Mouse (Mus musculus): ENCODE data around the gene Gm21731. TPM values are rescaled to one million over a fixed set of nuclear protein-coding genes. Genes with fewer than 3 reads are reported as not detected.
"Not testable (repeated sequence)": the region's sequence is repeated elsewhere in the genome, so short reads cannot be mapped to it uniquely, and the experiment has no call there.

Gene Gm21731
- polyA plus RNA-seq (2016; fragmentation: Nextera tagmentation; extraction: Ambion mirVana), result not detected in 2 replicates

DNA sequence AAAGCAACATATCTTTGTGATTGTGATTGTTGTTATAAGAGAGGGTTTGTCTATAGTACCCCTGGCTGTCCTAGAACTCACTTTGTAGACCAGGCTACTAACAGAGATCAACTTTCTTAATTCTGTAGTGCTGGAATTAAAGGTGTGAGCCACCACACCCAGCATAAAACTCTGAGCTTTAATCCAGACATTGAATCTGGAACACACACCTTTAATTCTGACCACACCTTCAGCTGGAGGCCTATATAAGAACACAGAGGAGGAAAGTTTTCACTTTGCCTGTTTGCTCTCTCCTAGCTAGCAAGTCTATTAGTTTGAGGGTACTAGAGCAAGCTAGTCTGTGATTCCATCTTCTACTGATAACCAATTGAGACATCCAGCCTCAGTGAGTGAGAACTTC lies at the start of gene Gm21731:
Gene Gm21731 (plus strand): TSS at position 301 of the 400 bp plus-strand sequence.
- not testable (repeated sequence) for H3K4me1 ChIP-seq; H3K4me3 ChIP-seq (replicated peaks); H3K36me3 ChIP-seq (replicated peaks); H3K9me3 ChIP-seq; H3K4me2 ChIP-seq; H3K27ac ChIP-seq; ATAC-seq (ENCODE audit: low FRiP score); H3K9ac ChIP-seq; H3K27me3 ChIP-seq

GRCm38 (mm10) chr13:120196189-120196821 lies 42.6 kb upstream of the Gm21731 start:
- not testable (repeated sequence) for H3K27ac ChIP-seq; H3K36me3 ChIP-seq (replicated peaks); H3K4me2 ChIP-seq; H3K9me3 ChIP-seq; H3K4me1 ChIP-seq; ATAC-seq (ENCODE audit: low FRiP score); H3K9ac ChIP-seq; H3K27me3 ChIP-seq; H3K4me3 ChIP-seq (replicated peaks)
- 92% methylated on average over 7 of the region's 8 CpGs for WGBS

GRCm38 (mm10) chr13:120215847-120216246 lies 23.1 kb upstream of the Gm21731 start, which contains the start of gene Gm21762:
Gm21762 (minus strand) TSS chr13:120215947.
- not testable (repeated sequence) for H3K36me3 ChIP-seq (replicated peaks); H3K27me3 ChIP-seq; H3K4me2 ChIP-seq; H3K4me3 ChIP-seq (replicated peaks); H3K27ac ChIP-seq; H3K4me1 ChIP-seq; H3K9ac ChIP-seq; H3K9me3 ChIP-seq; ATAC-seq (ENCODE audit: low FRiP score)
- WGBS, result no CpG with 5 or more reads among the region's 2 CpGs

DNA sequence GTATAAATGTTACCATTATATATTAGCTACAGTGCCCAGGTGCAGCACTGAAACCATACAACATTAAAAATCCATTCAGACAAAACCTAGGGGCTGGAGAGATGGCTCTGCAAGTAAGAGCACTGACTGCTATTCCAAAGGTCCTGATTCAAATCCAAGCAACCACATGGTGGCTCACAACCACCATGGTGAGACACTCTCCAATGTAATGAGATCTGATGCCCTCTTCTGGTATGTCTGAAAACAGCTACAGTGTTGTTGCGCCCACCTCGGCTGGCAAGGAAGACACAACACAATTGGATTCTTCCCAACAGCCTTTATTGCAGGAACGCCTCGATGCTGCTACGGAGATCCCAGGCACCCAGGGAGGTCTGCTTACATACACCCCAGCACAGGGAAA lies 18.0 kb upstream of the Gm21731 start:
- not testable (repeated sequence) for H3K27me3 ChIP-seq; H3K27ac ChIP-seq; H3K4me3 ChIP-seq (replicated peaks); H3K9me3 ChIP-seq; H3K36me3 ChIP-seq (replicated peaks); H3K4me2 ChIP-seq; H3K9ac ChIP-seq; H3K4me1 ChIP-seq; ATAC-seq (ENCODE audit: low FRiP score)
- 84% methylated on average over 5 of the region's 5 CpGs for WGBS

DNA sequence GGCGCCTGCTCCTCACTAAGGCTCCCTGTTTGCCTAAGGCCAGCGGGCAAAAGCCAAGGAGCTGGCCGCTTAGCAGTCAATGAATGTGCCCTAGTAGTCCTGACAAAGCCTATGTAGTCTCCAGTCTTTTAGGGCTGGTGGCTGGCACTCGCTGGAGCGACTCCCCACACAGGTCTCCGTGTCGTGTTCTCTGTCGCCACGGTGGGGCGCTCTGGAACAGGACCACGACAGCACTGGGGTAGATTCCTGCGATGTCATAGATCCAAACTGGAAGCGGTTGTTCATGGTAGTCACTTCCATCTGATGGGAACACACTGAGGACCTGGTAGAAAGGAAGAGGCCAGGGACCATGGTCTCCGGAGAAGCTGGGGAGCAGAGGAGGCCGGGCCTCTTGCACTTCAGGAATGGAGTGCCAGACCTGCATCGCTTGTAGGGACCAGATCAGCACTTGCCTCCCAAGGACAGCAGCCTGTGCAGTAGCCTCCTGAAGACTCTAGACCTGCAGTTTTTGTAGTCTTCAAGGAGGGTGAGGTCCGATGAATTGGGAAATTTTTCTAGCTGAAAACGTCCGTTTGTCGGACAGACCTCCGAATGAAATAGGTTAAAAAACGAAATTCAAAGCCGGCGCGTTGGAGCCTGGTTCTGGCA lies 15.8 kb upstream of the Gm21731 start:
- WGBS, result 92% methylated on average over 16 of the region's 25 CpGs
- H3K4me1 ChIP-seq; H3K27me3 ChIP-seq; H3K36me3 ChIP-seq (replicated peaks); H3K9me3 ChIP-seq; H3K9ac ChIP-seq; H3K4me2 ChIP-seq; H3K4me3 ChIP-seq (replicated peaks); ATAC-seq (ENCODE audit: low FRiP score); H3K27ac ChIP-seq: not testable (repeated sequence)

DNA sequence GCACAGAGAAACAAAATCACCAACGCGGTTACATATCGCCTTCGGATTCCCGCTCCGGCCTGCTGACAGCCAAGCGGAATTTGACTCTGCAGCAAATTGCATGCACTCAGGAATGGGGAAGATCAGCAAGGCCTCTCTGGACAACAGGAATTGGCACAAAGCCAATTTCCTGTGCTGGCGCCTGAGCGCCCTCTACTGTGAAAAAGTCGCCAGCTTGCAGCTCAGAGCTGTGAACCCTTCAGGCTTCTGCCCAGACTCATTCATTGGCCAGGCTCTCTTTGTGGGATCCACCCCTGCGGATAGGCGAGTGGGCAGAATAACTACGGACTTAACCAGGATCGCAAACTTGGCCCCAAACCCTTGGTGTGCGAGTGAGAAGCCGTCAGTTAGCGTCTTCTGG lies 7.1 kb upstream of the Gm21731 start:
- not testable (repeated sequence) for H3K27me3 ChIP-seq; H3K4me3 ChIP-seq (replicated peaks); H3K4me2 ChIP-seq; H3K36me3 ChIP-seq (replicated peaks); ATAC-seq (ENCODE audit: low FRiP score); H3K4me1 ChIP-seq; H3K27ac ChIP-seq; H3K9ac ChIP-seq; H3K9me3 ChIP-seq
- WGBS, result 95% methylated on average over 17 of the region's 17 CpGs

DNA sequence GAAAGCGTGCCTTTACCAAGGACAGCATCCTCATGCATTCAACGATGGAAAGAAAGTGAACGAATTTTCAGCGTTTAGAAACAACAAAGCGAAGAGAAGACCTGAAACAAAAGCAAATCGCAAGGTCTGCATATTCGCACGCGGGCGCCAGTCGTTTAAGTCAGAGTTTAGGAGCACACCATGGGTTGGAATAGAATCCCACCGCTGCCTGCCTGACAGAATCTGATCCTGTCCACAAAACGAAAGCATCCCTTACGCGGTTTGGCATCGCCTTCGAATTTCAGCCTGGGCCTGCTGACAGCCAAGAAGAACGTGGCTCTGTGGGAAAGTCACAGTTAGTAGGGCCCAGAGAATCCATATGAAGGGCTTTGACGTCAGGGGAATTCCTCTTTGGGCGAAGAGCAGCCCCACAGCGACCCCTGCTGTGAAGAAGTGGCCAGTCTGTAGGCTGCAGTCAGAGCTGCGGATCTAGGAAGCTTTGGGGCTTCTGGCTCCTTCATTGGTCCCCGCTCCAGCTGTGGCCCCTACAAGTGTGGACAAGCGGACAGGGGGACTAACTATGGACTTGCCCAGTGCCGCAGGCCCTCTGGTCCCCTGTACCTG lies 6.4 kb upstream of the Gm21731 start:
- not testable (repeated sequence) for H3K4me2 ChIP-seq; H3K4me1 ChIP-seq; H3K27ac ChIP-seq; H3K27me3 ChIP-seq; H3K4me3 ChIP-seq (replicated peaks); ATAC-seq (ENCODE audit: low FRiP score); H3K36me3 ChIP-seq (replicated peaks); H3K9ac ChIP-seq; H3K9me3 ChIP-seq
- WGBS, result 75% methylated on average over 13 of the region's 25 CpGs

DNA sequence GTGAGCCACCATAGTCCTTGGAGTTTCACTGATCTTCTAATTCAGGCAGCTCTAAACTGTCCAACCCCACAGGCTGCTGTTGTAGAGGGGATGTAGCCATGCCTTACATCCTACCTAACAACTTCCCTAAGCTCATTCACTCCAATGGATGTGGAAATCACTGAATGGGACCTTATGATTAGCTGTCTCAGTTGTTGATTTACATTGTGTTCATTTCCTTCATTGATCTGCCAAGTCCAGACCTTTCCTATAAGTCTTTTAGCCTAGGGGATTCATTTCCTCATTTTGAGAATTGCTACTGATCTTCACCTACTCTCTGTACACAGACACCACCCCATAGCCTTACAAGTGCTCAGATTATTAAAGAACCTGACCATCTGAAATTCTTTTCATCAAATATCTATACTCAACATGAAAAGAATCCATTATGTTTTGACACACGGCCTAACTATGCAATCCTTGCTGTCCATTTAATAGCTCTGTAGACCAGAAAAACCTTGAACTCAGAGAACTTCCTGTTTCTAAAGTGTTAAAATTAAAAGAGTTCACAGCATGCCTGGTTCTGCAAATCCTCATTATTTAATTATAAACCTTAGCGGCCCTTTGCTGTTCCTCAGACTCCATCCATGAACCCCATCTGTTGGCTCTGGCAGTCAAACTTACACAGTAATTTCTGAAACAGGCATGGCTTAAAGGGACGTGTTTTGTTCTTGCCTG lies 12.5 kb downstream of the Gm21731 start:
- H3K9ac ChIP-seq; H3K9me3 ChIP-seq; ATAC-seq (ENCODE audit: low FRiP score); H3K4me3 ChIP-seq (replicated peaks); H3K36me3 ChIP-seq (replicated peaks); H3K27me3 ChIP-seq; H3K27ac ChIP-seq; H3K4me2 ChIP-seq; H3K4me1 ChIP-seq: not testable (repeated sequence)
- 98% methylated on average over 2 of the region's 3 CpGs for WGBS

GRCm38 (mm10) chr13:120258817-120259658 lies 20.1 kb downstream of the Gm21731 start:
- not testable (repeated sequence) for H3K27ac ChIP-seq; H3K9me3 ChIP-seq; H3K9ac ChIP-seq; H3K36me3 ChIP-seq (replicated peaks); H3K27me3 ChIP-seq; H3K4me3 ChIP-seq (replicated peaks); H3K4me2 ChIP-seq; H3K4me1 ChIP-seq; ATAC-seq (ENCODE audit: low FRiP score)
- WGBS, result 92% methylated on average over 3 of the region's 3 CpGs

DNA sequence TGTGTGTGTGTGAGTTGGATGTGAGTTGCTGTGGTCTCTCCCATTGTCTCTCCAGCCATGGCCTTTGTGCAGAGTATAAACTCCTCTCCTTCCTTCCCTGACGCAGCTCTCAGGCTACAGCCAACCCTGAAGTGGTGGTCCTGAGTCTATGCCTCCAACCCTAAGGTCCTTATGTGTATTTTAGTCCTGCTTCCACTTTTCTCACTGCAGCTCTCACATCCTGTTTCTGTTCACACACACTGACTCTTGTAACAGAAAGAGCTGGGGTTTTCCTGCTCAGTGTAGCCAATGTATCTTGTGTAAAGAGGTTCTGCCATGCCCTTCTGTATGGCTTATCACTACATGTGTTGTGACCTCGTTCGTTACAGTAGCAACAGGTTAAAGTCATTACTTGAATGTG lies 20.8 kb downstream of the Gm21731 start:
- H3K4me2 ChIP-seq, H3K9ac ChIP-seq: not testable (repeated sequence)

GRCm38 (mm10) chr13:120262870-120263269 lies 24.0 kb downstream of the Gm21731 start, which contains the start of gene AF067061:
AF067061 (plus strand) TSS chr13:120263114.
- not testable (repeated sequence) for H3K4me1 ChIP-seq; H3K27me3 ChIP-seq; H3K27ac ChIP-seq; H3K9ac ChIP-seq; H3K36me3 ChIP-seq (replicated peaks); H3K4me3 ChIP-seq (replicated peaks); H3K4me2 ChIP-seq; H3K9me3 ChIP-seq; ATAC-seq (ENCODE audit: low FRiP score)
- 87% methylated on average over 2 of the region's 2 CpGs for WGBS

More for the DNA sequence above, 20.8 kb downstream of the Gm21731 start:
- not testable (repeated sequence) for H3K4me3 ChIP-seq (replicated peaks); H3K4me1 ChIP-seq; H3K9me3 ChIP-seq; H3K36me3 ChIP-seq (replicated peaks); H3K27ac ChIP-seq; H3K27me3 ChIP-seq; ATAC-seq (ENCODE audit: low FRiP score)
- WGBS, result 68% methylated on average over 3 of the region's 3 CpGs

DNA sequence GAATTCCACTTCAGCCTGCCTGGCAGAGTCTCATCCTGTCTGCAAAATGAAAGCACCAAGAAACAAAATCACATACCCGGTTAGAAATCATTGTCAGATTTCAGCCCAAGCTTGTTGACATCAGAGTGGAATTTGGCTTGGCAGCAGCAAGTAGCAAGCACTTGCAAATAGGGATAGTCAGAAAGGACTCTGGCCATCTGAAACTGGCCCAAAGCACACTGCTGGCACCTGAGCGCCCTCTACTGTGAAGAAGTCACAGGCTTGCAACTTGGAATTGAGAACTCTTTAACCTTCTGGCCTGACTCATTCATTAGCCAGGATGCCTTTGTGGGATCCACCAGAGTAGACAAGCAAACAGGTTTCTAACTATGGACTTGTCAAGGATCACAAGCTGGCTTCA lies 38.9 kb downstream of the Gm21731 start:
- H3K36me3 ChIP-seq (replicated peaks); H3K4me2 ChIP-seq; H3K9me3 ChIP-seq; H3K27me3 ChIP-seq; H3K27ac ChIP-seq; H3K9ac ChIP-seq; H3K4me3 ChIP-seq (replicated peaks); ATAC-seq (ENCODE audit: low FRiP score); H3K4me1 ChIP-seq: not testable (repeated sequence)
- 20% methylated on average over 2 of the region's 2 CpGs for WGBS
